Mouse (Mus musculus) lung, embryonic 16.5 days (tissue): ENCODE results near the gene Tfap2c. TPM values are rescaled to one million over a fixed set of nuclear protein-coding genes. Genes with fewer than 3 reads are reported as not detected.

ENCODE experiments used
- ATAC-seq: fragments of 200-750 bp; cut with Nextera tagmentation; 2 replicates; pipeline ENCODE4 v1.8.0; 2017; ENCODE audit warnings: low read depth, mild to moderate bottlenecking, moderate library complexity
- H3K27ac ChIP-seq: fragments of 300-500 bp; sonication (generic); 2 replicates; pipeline ENCODE4 v1.5.1; 2014; ENCODE audit warnings: mild to moderate bottlenecking, control low read depth, low read length
- H3K27me3 ChIP-seq: fragments of 300-500 bp; sonication (generic); 2 replicates; pipeline ENCODE4 v1.6.1; 2014; ENCODE audit warnings: low read depth, low read length, mixed read lengths; ENCODE audit not compliant: control insufficient read depth, insufficient read depth
- H3K36me3 ChIP-seq: fragments of 300-500 bp; sonication (generic); 2 replicates; pipeline ENCODE4 v1.6.1; 2014; ENCODE audit warnings: low read length; ENCODE audit not compliant: control insufficient read depth, insufficient read depth
- H3K4me1 ChIP-seq: fragments of 300-500 bp; sonication (generic); replicated peaks from 2 replicates; pipeline ENCODE4 v1.6.1; 2014; ENCODE audit warnings: low read length, mixed read lengths; ENCODE audit not compliant: control insufficient read depth, insufficient read depth
- H3K4me2 ChIP-seq: fragments of 300-500 bp; sonication (generic); 2 replicates; pipeline ENCODE4 v1.6.1; 2014; ENCODE audit warnings: low read depth, low read length, control low read depth
- H3K4me3 ChIP-seq: fragments of 300-500 bp; sonication (generic); 2 replicates; pipeline ENCODE4 v1.5.1; 2014; ENCODE audit warnings: mild to moderate bottlenecking, low read length, control low read depth
- H3K9ac ChIP-seq: fragments of 300-500 bp; sonication (generic); 2 replicates; pipeline ENCODE4 v1.6.1; 2014; ENCODE audit warnings: low read length, control low read depth
- H3K9me3 ChIP-seq: fragments of 300-500 bp; sonication (generic); 2 replicates; pipeline ENCODE4 v1.6.1; 2016; ENCODE audit warnings: low read length; ENCODE audit not compliant: control insufficient read depth
- WGBS: fragments of 180-500 bp; shearing (Covaris S2); extraction: QIAGEN DNeasy Blood & Tissue Kit; methylation state at CpG from one replicate; pipeline ENCODE4 v1.1.7; 2014; 5-methylcytosine and 5-hydroxymethylcytosine counted together
- polyA plus RNA-seq: library from polyadenylated mRNA; unstranded; fragments of >200 nt; fragmentation: Nextera tagmentation; extraction: Ambion mirVana; gene quantifications from 2 replicates; pipeline ENCODE4 v1.2.1, GENCODE M21; 2015

Tfap2c gene
- polyA plus RNA-seq, 1 experiment from 2014 or later = 0.25 TPM

GRCm38 (mm10) chr2:172520616-172521371, 28.6 kb upstream of the Tfap2c start:
- no peak for ATAC-seq
- no peaks in the 10 kb centered on the region for H3K9me3 ChIP-seq
- no peak overlapping the region for H3K9ac ChIP-seq
- no peaks in the 10 kb centered on the region for H3K36me3 ChIP-seq
- H3K4me1 ChIP-seq = no peaks in the 10 kb centered on the region
- H3K27me3 ChIP-seq = no peaks in the 10 kb centered on the region; the same call in 1 of the 2 replicates
- H3K4me3 ChIP-seq = no peak overlapping the region
- WGBS = 76% methylated on average over 9 of the region's 9 CpGs
- H3K27ac ChIP-seq = no peak overlapping the region
- H3K4me2 ChIP-seq = no peak overlapping the region

DNA sequence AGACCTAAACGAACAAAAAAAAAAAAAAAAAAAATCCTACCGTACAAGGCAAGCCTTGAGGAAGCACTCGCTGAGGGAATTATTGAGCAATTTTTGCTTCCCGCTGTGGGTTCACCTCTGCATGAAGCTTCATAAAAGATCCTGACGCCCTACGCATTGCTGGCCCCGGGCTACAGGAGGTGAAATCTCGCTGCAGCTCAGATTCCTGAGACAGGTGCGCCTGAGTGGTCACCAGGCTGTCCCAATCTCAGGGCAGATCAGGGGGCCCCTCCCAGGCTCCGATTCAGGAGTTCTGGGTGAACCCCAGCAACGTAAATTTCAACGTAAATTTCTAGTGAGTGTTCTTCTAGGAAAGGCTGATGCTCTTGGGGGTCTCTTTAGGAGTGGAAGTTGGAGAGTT, 26.9 kb upstream of the Tfap2c start:
- WGBS = 81% methylated on average over 11 of the region's 12 CpGs
- no peak for ATAC-seq
- Histone ChIP-seq H3K27me3 (no peaks in the 10 kb centered on the region; the same call in 1 of the 2 replicates), H3K4me2 (no peak overlapping the region), H3K4me1 (no peaks in the 10 kb centered on the region), H3K36me3 (no peaks in the 10 kb centered on the region), H3K9ac (no peak overlapping the region), H3K27ac (no peak overlapping the region), H3K9me3 (no peaks in the 10 kb centered on the region), H3K4me3 (no peak overlapping the region)

- H3K4me1 ChIP-seq = no peaks in the 10 kb centered on the region
- H3K27me3 ChIP-seq = no peaks in the 10 kb centered on the region
- no peak overlapping the region for H3K4me2 ChIP-seq
- no peak overlapping the region for H3K4me3 ChIP-seq
- 76% methylated on average over 8 of the region's 8 CpGs for WGBS
- no peak for ATAC-seq
- no peak overlapping the region for H3K27ac ChIP-seq
- H3K9me3 ChIP-seq = no peaks in the 10 kb centered on the region
- no peak overlapping the region for H3K9ac ChIP-seq
- H3K36me3 ChIP-seq = no peaks in the 10 kb centered on the region
Observed at GRCm38 (mm10) chr2:172527175-172527574, 22.2 kb upstream of the Tfap2c start.

DNA sequence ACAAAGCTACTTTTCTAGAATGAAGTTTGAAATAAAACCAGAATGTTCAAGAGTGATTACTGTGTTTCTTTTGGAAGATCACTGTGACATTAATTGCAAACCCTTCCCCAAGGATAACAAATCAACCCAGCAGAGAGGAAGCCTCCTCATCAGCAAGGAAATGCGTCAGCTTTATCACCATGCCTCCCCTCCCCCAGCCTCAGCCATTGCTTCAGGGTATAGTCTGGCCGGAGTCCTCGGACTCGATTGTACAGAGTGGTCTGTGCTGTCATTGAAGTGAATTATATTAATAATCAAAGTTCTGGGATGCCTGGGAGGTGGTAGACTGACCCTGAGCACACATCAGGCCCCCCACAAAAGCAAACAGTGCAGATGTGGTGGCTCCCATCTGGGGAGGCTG, 5.4 kb upstream of the Tfap2c start:
- ATAC-seq = no peak
- 37% methylated on average over 4 of the region's 4 CpGs for WGBS

GRCm38 (mm10) chr2:172544601-172545127, 4.7 kb upstream of the Tfap2c start:
- H3K4me1 ChIP-seq = peaks cover 15% of the 10 kb centered on the region
- no peak overlapping the region for H3K4me2 ChIP-seq
- no peak for ATAC-seq
- no peak overlapping the region for H3K4me3 ChIP-seq
- 15% methylated on average over 6 of the region's 6 CpGs for WGBS
- H3K27me3 ChIP-seq = peaks cover 63% of the 10 kb centered on the region
- H3K27ac ChIP-seq = no peak overlapping the region
- H3K36me3 ChIP-seq = no peaks in the 10 kb centered on the region
- 0 out of 2 replicates have a peak, but pooled peaks cover 3% of the 10 kb centered on the region for H3K9me3 ChIP-seq
- H3K9ac ChIP-seq = no peak overlapping the region

More for the DNA sequence above, 5.4 kb upstream of the Tfap2c start:
- Histone ChIP-seq H3K4me1 (peaks cover 8% of the 10 kb centered on the region), H3K4me3 (no peak overlapping the region), H3K27ac (no peak overlapping the region), H3K9me3 (0 out of 2 replicates have a peak, but pooled peaks cover 3% of the 10 kb centered on the region), H3K36me3 (no peaks in the 10 kb centered on the region), H3K9ac (no peak overlapping the region), H3K27me3 (peaks cover 57% of the 10 kb centered on the region), H3K4me2 (no peak overlapping the region)

GRCm38 (mm10) chr2:172545592-172546235, 3.7 kb upstream of the Tfap2c start:
- H3K4me3 ChIP-seq = no peak overlapping the region
- no peak overlapping the region for H3K4me2 ChIP-seq
- peaks cover 74% of the 10 kb centered on the region for H3K27me3 ChIP-seq
- no peak overlapping the region for H3K9ac ChIP-seq
- H3K27ac ChIP-seq = no peak overlapping the region
- 5% methylated on average over 35 of the region's 35 CpGs for WGBS
- no peaks in the 10 kb centered on the region for H3K36me3 ChIP-seq
- H3K4me1 ChIP-seq = peaks cover 24% of the 10 kb centered on the region
- no peak for ATAC-seq
- no peaks in the 10 kb centered on the region for H3K9me3 ChIP-seq

- Histone ChIP-seq H3K4me1 (peaks cover 29% of the 10 kb centered on the region), H3K9me3 (no peaks in the 10 kb centered on the region), H3K4me2 (no peak overlapping the region), H3K4me3 (no peak overlapping the region), H3K27ac (no peak overlapping the region), H3K9ac (no peak overlapping the region), H3K36me3 (no peaks in the 10 kb centered on the region), H3K27me3 (peaks cover 82% of the 10 kb centered on the region)
- WGBS = 11% methylated on average over 16 of the region's 16 CpGs
- no peak for ATAC-seq
Observed at GRCm38 (mm10) chr2:172546551-172546950, 2.8 kb upstream of the Tfap2c start.

GRCm38 (mm10) chr2:172547116-172547515, 2.3 kb upstream of the Tfap2c start:
- peak; percentile 61; the same call in 1 of the 2 replicates for ATAC-seq
- H3K27me3 ChIP-seq = peaks cover 88% of the 10 kb centered on the region
- under 1% methylated on average over 21 of the region's 21 CpGs for WGBS
- peak overlapping the region; percentile 28 for H3K4me2 ChIP-seq
- H3K4me3 ChIP-seq = 0 out of 2 replicates have a peak overlapping the region, but pooled peaks have one; percentile 13
- H3K27ac ChIP-seq = no peak overlapping the region
- no peaks in the 10 kb centered on the region for H3K36me3 ChIP-seq
- peaks cover 31% of the 10 kb centered on the region for H3K4me1 ChIP-seq
- no peaks in the 10 kb centered on the region for H3K9me3 ChIP-seq
- H3K9ac ChIP-seq = no peak overlapping the region

GRCm38 (mm10) chr2:172547807-172548586, 1.4 kb upstream of the Tfap2c start:
- H3K36me3 ChIP-seq = no peaks in the 10 kb centered on the region
- H3K9ac ChIP-seq = no peak overlapping the region
- H3K9me3 ChIP-seq = no peaks in the 10 kb centered on the region
- H3K4me3 ChIP-seq = no peak overlapping the region
- H3K27ac ChIP-seq = no peak overlapping the region
- peaks cover 96% of the 10 kb centered on the region for H3K27me3 ChIP-seq
- H3K4me1 ChIP-seq = peaks cover 31% of the 10 kb centered on the region
- no peak overlapping the region for H3K4me2 ChIP-seq
- no peak for ATAC-seq
- 3% methylated on average over 24 of the region's 27 CpGs for WGBS
